Mouse (Mus musculus) forebrain, embryonic 13.5 days (tissue): ENCODE measurements around the gene Arhgef25. TPM values are rescaled to one million over a fixed set of nuclear protein-coding genes. Genes with fewer than 3 reads are reported as not detected.
A peak's percentile ranks its signal among the peaks of the same experiment; 100 is the strongest.

Source experiments
- ATAC-seq: fragments of 200-750 bp; cut with Nextera tagmentation; 2 replicates; pipeline ENCODE4 v1.8.0; 2017
- H3K27ac ChIP-seq: fragments of 300-500 bp; sonication (generic); 2 replicates; pipeline ENCODE4 v1.5.1; 2015; ENCODE audit warnings: inconsistent platforms, mild to moderate bottlenecking, moderate library complexity
- H3K27me3 ChIP-seq: fragments of 300-500 bp; sonication (generic); 2 replicates; pipeline ENCODE4 v1.6.1; 2015; ENCODE audit warnings: mild to moderate bottlenecking, inconsistent platforms
- H3K36me3 ChIP-seq: fragments of 300-500 bp; sonication (generic); 2 replicates; pipeline ENCODE4 v1.6.1; 2015; ENCODE audit warnings: mild to moderate bottlenecking, inconsistent platforms; ENCODE audit not compliant: poor library complexity, severe bottlenecking
- H3K4me1 ChIP-seq: fragments of 300-500 bp; sonication (generic); 2 replicates; pipeline ENCODE4 v1.6.1; 2015; ENCODE audit warnings: inconsistent platforms
- H3K4me2 ChIP-seq: fragments of 300-500 bp; sonication (generic); 2 replicates; pipeline ENCODE4 v1.6.1; 2015; ENCODE audit warnings: inconsistent platforms, mild to moderate bottlenecking, moderate library complexity
- H3K4me3 ChIP-seq: fragments of 300-500 bp; sonication (generic); 2 replicates; pipeline ENCODE4 v1.5.1; 2015; ENCODE audit warnings: mild to moderate bottlenecking, inconsistent platforms
- H3K9ac ChIP-seq: fragments of 300-500 bp; sonication (generic); 2 replicates; pipeline ENCODE4 v1.6.1; 2015; ENCODE audit warnings: mild to moderate bottlenecking, inconsistent platforms
- H3K9me3 ChIP-seq: fragments of 300-500 bp; sonication (generic); replicated peaks from 2 replicates; pipeline ENCODE4 v1.6.1; 2016; ENCODE audit warnings: inconsistent platforms
- WGBS: fragments of 180-500 bp; shearing (Covaris S2); methylation state at CpG from one replicate; pipeline ENCODE4 v1.1.7; 2015; 5-methylcytosine and 5-hydroxymethylcytosine counted together
- polyA plus RNA-seq: library from polyadenylated mRNA; unstranded; fragments of >200 nt; fragmentation: Nextera tagmentation; extraction: Ambion mirVana; gene quantifications from 2 replicates; pipeline ENCODE4 v1.2.1, GENCODE M21; 2015

Gene Arhgef25
- polyA plus RNA-seq, 1 experiment from 2014 or later, result 25.8 TPM

- Histone ChIP-seq H3K27ac (no peak overlapping the region), H3K4me1 (peaks cover 40% of the 10 kb centered on the region), H3K9me3 (no peaks in the 10 kb centered on the region), H3K27me3 (peaks cover 58% of the 10 kb centered on the region), H3K4me3 (no peak overlapping the region), H3K9ac (no peak overlapping the region), H3K36me3 (peaks cover 5% of the 10 kb centered on the region; the same call in 1 of the 2 replicates), H3K4me2 (no peak overlapping the region)
- no peak for ATAC-seq
- WGBS, result 73% methylated on average over 6 of the region's 6 CpGs
These were observed 8.3 kb downstream of the Arhgef25 start for GRCm38 (mm10) chr10:127181566-127181965.

- 16% methylated on average over 3 of the region's 3 CpGs for WGBS
- no peak overlapping the region for H3K4me3 ChIP-seq
- peaks cover 40% of the 10 kb centered on the region for H3K4me1 ChIP-seq
- 0 out of 2 replicates have a peak, but pooled peaks cover 4% of the 10 kb centered on the region for H3K36me3 ChIP-seq
- peak overlapping the region; percentile 47; the same call in 1 of the 2 replicates for H3K4me2 ChIP-seq
- H3K9me3 ChIP-seq, result no peaks in the 10 kb centered on the region
- no peak overlapping the region for H3K27ac ChIP-seq
- no peak for ATAC-seq
- peaks cover 67% of the 10 kb centered on the region for H3K27me3 ChIP-seq
- H3K9ac ChIP-seq, result no peak overlapping the region
These were observed 9.2 kb downstream of the Arhgef25 start for GRCm38 (mm10) chr10:127180695-127181047.

GRCm38 (mm10) chr10:127179871-127180694 is 9.8 kb downstream of the Arhgef25 start, which contains the start of gene Slc26a10:
Gene Slc26a10 (minus strand): TSS chr10:127180645.
- Histone ChIP-seq H3K27me3 (peaks cover 67% of the 10 kb centered on the region), H3K4me3 (peak within 1 kb of the TSS; percentile 17), H3K27ac (no peak within 1 kb of the TSS), H3K4me2 (peak within 1 kb of the TSS; percentile 47), H3K4me1 (peaks cover 40% of the 10 kb centered on the region), H3K9me3 (no peaks in the 10 kb centered on the region), H3K9ac (peak within 1 kb of the TSS; percentile 6; the same call in 1 of the 2 replicates), H3K36me3 (0 out of 2 replicates have a peak, but pooled peaks cover 4% of the 10 kb centered on the region)
- ATAC-seq, result peak; percentile 41
- WGBS, result 3% methylated on average over 34 of the region's 34 CpGs

GRCm38 (mm10) chr10:127178286-127179027 is 11.4 kb downstream of the Arhgef25 start:
- no peak overlapping the region for H3K27ac ChIP-seq
- 4% methylated on average over 41 of the region's 41 CpGs for WGBS
- H3K9ac ChIP-seq, result peak overlapping the region; percentile 9; the same call in 1 of the 2 replicates
- H3K27me3 ChIP-seq, result peaks cover 80% of the 10 kb centered on the region
- peak overlapping the region; percentile 27 for H3K4me3 ChIP-seq
- no peaks in the 10 kb centered on the region for H3K9me3 ChIP-seq
- ATAC-seq, result no peak
- H3K4me2 ChIP-seq, result peak overlapping the region; percentile 54
- H3K36me3 ChIP-seq, result 0 out of 2 replicates have a peak, but pooled peaks cover 1% of the 10 kb centered on the region
- peaks cover 27% of the 10 kb centered on the region for H3K4me1 ChIP-seq

- peaks cover 86% of the 10 kb centered on the region for H3K27me3 ChIP-seq
- H3K4me3 ChIP-seq, result peak overlapping the region; percentile 27
- peak; percentile 39 for ATAC-seq
- WGBS, result 1% methylated on average over 23 of the region's 23 CpGs
- no peaks in the 10 kb centered on the region for H3K36me3 ChIP-seq
- H3K9me3 ChIP-seq, result no peaks in the 10 kb centered on the region
- H3K4me1 ChIP-seq, result peaks cover 27% of the 10 kb centered on the region
- no peak overlapping the region for H3K27ac ChIP-seq
- H3K9ac ChIP-seq, result no peak overlapping the region
- H3K4me2 ChIP-seq, result peak overlapping the region; percentile 54
These were observed 12.2 kb downstream of the Arhgef25 start for GRCm38 (mm10) chr10:127177719-127178118.

- Histone ChIP-seq H3K27me3 (peaks cover 85% of the 10 kb centered on the region), H3K4me1 (peaks cover 27% of the 10 kb centered on the region), H3K36me3 (no peaks in the 10 kb centered on the region), H3K4me3 (peak overlapping the region; percentile 27; the same call in 1 of the 2 replicates), H3K9ac (no peak overlapping the region), H3K9me3 (no peaks in the 10 kb centered on the region), H3K27ac (no peak overlapping the region), H3K4me2 (peak overlapping the region; percentile 54)
- 18% methylated on average over 9 of the region's 9 CpGs for WGBS
- no peak for ATAC-seq
These were observed 12.6 kb downstream of the Arhgef25 start for GRCm38 (mm10) chr10:127177235-127177634.

- Histone ChIP-seq H3K4me3 (no peak overlapping the region), H3K36me3 (peaks cover 3% of the 10 kb centered on the region; the same call in 1 of the 2 replicates), H3K4me1 (peaks cover 27% of the 10 kb centered on the region), H3K9me3 (no peaks in the 10 kb centered on the region), H3K27me3 (peaks cover 88% of the 10 kb centered on the region), H3K27ac (no peak overlapping the region), H3K4me2 (peak overlapping the region; percentile 16; the same call in 1 of the 2 replicates), H3K9ac (no peak overlapping the region)
- ATAC-seq, result no peak
- WGBS, result 12% methylated on average over 7 of the region's 7 CpGs
These were observed 13.1 kb downstream of the Arhgef25 start for GRCm38 (mm10) chr10:127176756-127177155.

- no peak overlapping the region for H3K4me2 ChIP-seq
- no peaks in the 10 kb centered on the region for H3K9me3 ChIP-seq
- ATAC-seq, result no peak
- H3K36me3 ChIP-seq, result peaks cover 4% of the 10 kb centered on the region; the same call in 1 of the 2 replicates
- H3K4me3 ChIP-seq, result no peak overlapping the region
- 33% methylated on average over 3 of the region's 3 CpGs for WGBS
- peaks cover 27% of the 10 kb centered on the region for H3K4me1 ChIP-seq
- H3K9ac ChIP-seq, result no peak overlapping the region
- peaks cover 88% of the 10 kb centered on the region for H3K27me3 ChIP-seq
- H3K27ac ChIP-seq, result no peak overlapping the region
These were observed 13.7 kb downstream of the Arhgef25 start for GRCm38 (mm10) chr10:127176228-127176627.

- peaks cover 88% of the 10 kb centered on the region for H3K27me3 ChIP-seq
- no peaks in the 10 kb centered on the region for H3K9me3 ChIP-seq
- H3K4me1 ChIP-seq, result peaks cover 27% of the 10 kb centered on the region
- H3K27ac ChIP-seq, result no peak overlapping the region
- H3K4me3 ChIP-seq, result no peak overlapping the region
- H3K9ac ChIP-seq, result no peak overlapping the region
- WGBS, result 89% methylated on average over 7 of the region's 7 CpGs
- no peak overlapping the region for H3K4me2 ChIP-seq
- H3K36me3 ChIP-seq, result peaks cover 4% of the 10 kb centered on the region; the same call in 1 of the 2 replicates
- no peak for ATAC-seq
These were observed 15.7 kb downstream of the Arhgef25 start for GRCm38 (mm10) chr10:127174170-127174569.

GRCm38 (mm10) chr10:127173148-127174065 is 16.5 kb downstream of the Arhgef25 start:
- Histone ChIP-seq H3K4me2 (no peak overlapping the region), H3K36me3 (peaks cover 4% of the 10 kb centered on the region; the same call in 1 of the 2 replicates), H3K9ac (no peak overlapping the region), H3K27me3 (peaks cover 88% of the 10 kb centered on the region), H3K4me1 (peaks cover 23% of the 10 kb centered on the region), H3K27ac (no peak overlapping the region), H3K4me3 (no peak overlapping the region), H3K9me3 (no peaks in the 10 kb centered on the region)
- 86% methylated on average over 16 of the region's 16 CpGs for WGBS
- ATAC-seq, result no peak

- H3K4me3 ChIP-seq, result no peak overlapping the region; the same call in 1 of the 2 replicates
- ATAC-seq, result no peak
- H3K4me1 ChIP-seq, result peaks cover 14% of the 10 kb centered on the region
- peaks cover 87% of the 10 kb centered on the region for H3K27me3 ChIP-seq
- no peaks in the 10 kb centered on the region for H3K9me3 ChIP-seq
- H3K4me2 ChIP-seq, result no peak overlapping the region
- peaks cover 4% of the 10 kb centered on the region; the same call in 1 of the 2 replicates for H3K36me3 ChIP-seq
- H3K27ac ChIP-seq, result no peak overlapping the region
- H3K9ac ChIP-seq, result no peak overlapping the region
- 88% methylated on average over 15 of the region's 15 CpGs for WGBS
These were observed 18.2 kb downstream of the Arhgef25 start for GRCm38 (mm10) chr10:127171631-127172200.
